Mouse (Mus musculus) forebrain, embryonic 13.5 days (tissue): ENCODE measurements at regions not wholly inside any gene's neighbourhood (a gene's known extent, or its start where the extent isn't known, plus 50 kb on each side); places are given as distances from the start of the nearest gene placed in this dataset.

Experiments
- ATAC-seq: fragments of 200-750 bp; cut with Nextera tagmentation; 2 replicates; pipeline ENCODE4 v1.8.0; 2017
- H3K27ac ChIP-seq: fragments of 300-500 bp; sonication (generic); 2 replicates; pipeline ENCODE4 v1.5.1; 2015; ENCODE audit warnings: inconsistent platforms, mild to moderate bottlenecking, moderate library complexity
- H3K27me3 ChIP-seq: fragments of 300-500 bp; sonication (generic); 2 replicates; pipeline ENCODE4 v1.6.1; 2015; ENCODE audit warnings: mild to moderate bottlenecking, inconsistent platforms
- H3K36me3 ChIP-seq: fragments of 300-500 bp; sonication (generic); 2 replicates; pipeline ENCODE4 v1.6.1; 2015; ENCODE audit warnings: mild to moderate bottlenecking, inconsistent platforms; ENCODE audit not compliant: poor library complexity, severe bottlenecking
- H3K4me1 ChIP-seq: fragments of 300-500 bp; sonication (generic); 2 replicates; pipeline ENCODE4 v1.6.1; 2015; ENCODE audit warnings: inconsistent platforms
- H3K4me2 ChIP-seq: fragments of 300-500 bp; sonication (generic); 2 replicates; pipeline ENCODE4 v1.6.1; 2015; ENCODE audit warnings: inconsistent platforms, mild to moderate bottlenecking, moderate library complexity
- H3K4me3 ChIP-seq: fragments of 300-500 bp; sonication (generic); 2 replicates; pipeline ENCODE4 v1.5.1; 2015; ENCODE audit warnings: mild to moderate bottlenecking, inconsistent platforms
- H3K9ac ChIP-seq: fragments of 300-500 bp; sonication (generic); 2 replicates; pipeline ENCODE4 v1.6.1; 2015; ENCODE audit warnings: mild to moderate bottlenecking, inconsistent platforms
- H3K9me3 ChIP-seq: fragments of 300-500 bp; sonication (generic); replicated peaks from 2 replicates; pipeline ENCODE4 v1.6.1; 2016; ENCODE audit warnings: inconsistent platforms
- WGBS: fragments of 180-500 bp; shearing (Covaris S2); methylation state at CpG from one replicate; pipeline ENCODE4 v1.1.7; 2015; 5-methylcytosine and 5-hydroxymethylcytosine counted together

GRCm38 (mm10) chr16:77885060-77885679 is 283.3 kb upstream of the Gm11146 start:
- Histone ChIP-seq H3K36me3 (no peaks in the 10 kb centered on the region), H3K9me3 (no peaks in the 10 kb centered on the region), H3K4me1 (peaks cover 8% of the 10 kb centered on the region; the same call in 1 of the 2 replicates), H3K9ac (no peak overlapping the region), H3K4me3 (no peak overlapping the region), H3K4me2 (0 out of 2 replicates have a peak overlapping the region, but pooled peaks have one; percentile 10), H3K27ac (peak overlapping the region; percentile 61), H3K27me3 (no peaks in the 10 kb centered on the region)
- 47% methylated on average over 15 of the region's 15 CpGs for WGBS
- peak; percentile 83 for ATAC-seq

- Histone ChIP-seq H3K9ac (no peak overlapping the region), H3K4me1 (peaks cover 8% of the 10 kb centered on the region; the same call in 1 of the 2 replicates), H3K4me3 (no peak overlapping the region), H3K27me3 (no peaks in the 10 kb centered on the region), H3K9me3 (no peaks in the 10 kb centered on the region), H3K27ac (peak overlapping the region; percentile 61; the same call in 1 of the 2 replicates), H3K36me3 (no peaks in the 10 kb centered on the region), H3K4me2 (no peak overlapping the region)
- 85% methylated on average over 9 of the region's 9 CpGs for WGBS
- no peak for ATAC-seq
Measured at GRCm38 (mm10) chr16:77884495-77884894, 282.6 kb upstream of the Gm11146 start.

GRCm38 (mm10) chr16:77877006-77877405 is 275.1 kb upstream of the Gm11146 start:
- Histone ChIP-seq H3K36me3 (no peaks in the 10 kb centered on the region), H3K4me3 (no peak overlapping the region), H3K9me3 (no peaks in the 10 kb centered on the region), H3K4me2 (no peak overlapping the region), H3K4me1 (no peaks in the 10 kb centered on the region), H3K9ac (no peak overlapping the region), H3K27me3 (no peaks in the 10 kb centered on the region), H3K27ac (no peak overlapping the region)
- 93% methylated on average over 1 of the region's 1 CpGs for WGBS
- ATAC-seq: no peak

GRCm38 (mm10) chr16:77863246-77863645 is 261.4 kb upstream of the Gm11146 start:
- no peaks in the 10 kb centered on the region for H3K9me3 ChIP-seq
- no peaks in the 10 kb centered on the region for H3K4me1 ChIP-seq
- 80% methylated on average over 5 of the region's 5 CpGs for WGBS
- no peak overlapping the region for H3K4me3 ChIP-seq
- ATAC-seq: no peak
- H3K36me3 ChIP-seq: no peaks in the 10 kb centered on the region
- no peak overlapping the region for H3K4me2 ChIP-seq
- no peak overlapping the region for H3K9ac ChIP-seq
- no peaks in the 10 kb centered on the region for H3K27me3 ChIP-seq
- no peak overlapping the region for H3K27ac ChIP-seq

- peaks cover 16% of the 10 kb centered on the region for H3K4me1 ChIP-seq
- H3K9me3 ChIP-seq: no peaks in the 10 kb centered on the region
- peak overlapping the region; percentile 90 for H3K27ac ChIP-seq
- WGBS: 28% methylated on average over 6 of the region's 6 CpGs
- no peak overlapping the region for H3K4me3 ChIP-seq
- H3K4me2 ChIP-seq: peak overlapping the region; percentile 29
- H3K27me3 ChIP-seq: no peaks in the 10 kb centered on the region
- H3K36me3 ChIP-seq: no peaks in the 10 kb centered on the region
- ATAC-seq: peak; percentile 90
- no peak overlapping the region for H3K9ac ChIP-seq
Measured at GRCm38 (mm10) chr16:77852066-77852781, 250.3 kb upstream of the Gm11146 start.

- 30% methylated on average over 13 of the region's 13 CpGs for WGBS
- Histone ChIP-seq H3K36me3 (no peaks in the 10 kb centered on the region), H3K27ac (peak overlapping the region; percentile 90), H3K9me3 (no peaks in the 10 kb centered on the region), H3K4me2 (peak overlapping the region; percentile 29; the same call in 1 of the 2 replicates), H3K4me1 (peaks cover 16% of the 10 kb centered on the region), H3K9ac (no peak overlapping the region; the same call in 1 of the 2 replicates), H3K4me3 (no peak overlapping the region), H3K27me3 (no peaks in the 10 kb centered on the region)
- peak; percentile 93 for ATAC-seq
Measured at GRCm38 (mm10) chr16:77851206-77852065, 249.5 kb upstream of the Gm11146 start.

GRCm38 (mm10) chr16:77835767-77836166 is 233.9 kb upstream of the Gm11146 start:
- ATAC-seq: peak; percentile 58; the same call in 1 of the 2 replicates
- no peaks in the 10 kb centered on the region for H3K4me1 ChIP-seq
- no peaks in the 10 kb centered on the region for H3K27me3 ChIP-seq
- no peak overlapping the region for H3K4me3 ChIP-seq
- no peak overlapping the region for H3K9ac ChIP-seq
- H3K9me3 ChIP-seq: no peaks in the 10 kb centered on the region
- H3K27ac ChIP-seq: no peak overlapping the region
- H3K4me2 ChIP-seq: no peak overlapping the region
- no peaks in the 10 kb centered on the region for H3K36me3 ChIP-seq
- 80% methylated on average over 2 of the region's 2 CpGs for WGBS

GRCm38 (mm10) chr16:77827322-77828117 is 225.6 kb upstream of the Gm11146 start:
- Histone ChIP-seq H3K27ac (peak overlapping the region; percentile 20; the same call in 1 of the 2 replicates), H3K27me3 (no peaks in the 10 kb centered on the region), H3K4me1 (peaks cover 10% of the 10 kb centered on the region), H3K4me3 (no peak overlapping the region), H3K4me2 (no peak overlapping the region), H3K36me3 (no peaks in the 10 kb centered on the region), H3K9me3 (no peaks in the 10 kb centered on the region), H3K9ac (no peak overlapping the region)
- 56% methylated on average over 4 of the region's 4 CpGs for WGBS
- peak; percentile 80 for ATAC-seq

GRCm38 (mm10) chr16:77799709-77800108 is 197.8 kb upstream of the Gm11146 start:
- Histone ChIP-seq H3K4me3 (no peak overlapping the region), H3K9ac (no peak overlapping the region), H3K27ac (no peak overlapping the region), H3K4me1 (0 out of 2 replicates have a peak, but pooled peaks cover 2% of the 10 kb centered on the region), H3K36me3 (no peaks in the 10 kb centered on the region), H3K27me3 (no peaks in the 10 kb centered on the region), H3K9me3 (no peaks in the 10 kb centered on the region), H3K4me2 (no peak overlapping the region)
- 70% methylated on average over 5 of the region's 5 CpGs for WGBS
- no peak for ATAC-seq

- 81% methylated on average over 4 of the region's 4 CpGs for WGBS
- Histone ChIP-seq H3K9ac (no peak overlapping the region), H3K36me3 (no peaks in the 10 kb centered on the region), H3K27me3 (no peaks in the 10 kb centered on the region), H3K9me3 (no peaks in the 10 kb centered on the region), H3K4me2 (no peak overlapping the region), H3K4me1 (0 out of 2 replicates have a peak, but pooled peaks cover 2% of the 10 kb centered on the region), H3K4me3 (no peak overlapping the region), H3K27ac (no peak overlapping the region)
- ATAC-seq: 0 out of 2 replicates have a peak, but pooled peaks have one; percentile 33
Measured at GRCm38 (mm10) chr16:77796926-77797325, 195.0 kb upstream of the Gm11146 start.

- Histone ChIP-seq H3K9me3 (no peaks in the 10 kb centered on the region), H3K27ac (peak overlapping the region; percentile 63), H3K36me3 (no peaks in the 10 kb centered on the region), H3K27me3 (no peaks in the 10 kb centered on the region), H3K4me3 (no peak overlapping the region), H3K9ac (no peak overlapping the region), H3K4me1 (peaks cover 20% of the 10 kb centered on the region), H3K4me2 (no peak overlapping the region)
- no peak for ATAC-seq
- 73% methylated on average over 5 of the region's 5 CpGs for WGBS
Measured at GRCm38 (mm10) chr16:77789652-77790051, 187.8 kb upstream of the Gm11146 start.
